Mouse (Mus musculus): ENCODE results near the gene Ndst2.

Ndst2 gene

GRCm38 (mm10) chr14:20733952-20734774 lies at the start of gene Ndst2:
Ndst2 (minus strand) TSS chr14:20734562.
- DNase-seq (ENCODE audit: low spot score in 2 of 2) = peak; percentile 91

DNA sequence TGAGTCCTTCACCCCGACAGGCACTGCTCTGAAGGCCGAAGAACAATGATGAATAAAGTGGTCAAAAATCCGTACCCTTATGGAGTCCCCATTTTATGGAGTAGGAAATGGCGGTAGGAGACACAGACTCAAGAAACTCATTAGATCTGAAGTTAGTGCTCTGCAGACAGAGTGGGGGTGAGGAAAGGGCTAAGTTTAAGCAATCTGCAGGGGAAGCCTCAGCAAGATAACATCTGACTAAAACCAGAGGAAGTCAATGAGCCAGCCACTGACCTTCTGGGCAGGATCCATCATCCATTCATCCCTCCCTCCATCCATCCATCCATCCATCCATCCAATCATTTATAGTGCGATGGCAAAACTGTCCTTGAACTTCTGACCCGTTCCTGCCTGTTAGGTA lies 49.2 kb upstream of the Ndst2 start:
- no peak for DNase-seq (ENCODE audit: low spot score in 2 of 2)

- DNase-seq (ENCODE audit: low spot score in 2 of 2) = no peak
Observed at GRCm38 (mm10) chr14:20782860-20783259, 48.5 kb upstream of the Ndst2 start.

- DNase-seq (ENCODE audit: low spot score in 2 of 2) = no peak
Observed at GRCm38 (mm10) chr14:20780217-20780616, 45.9 kb upstream of the Ndst2 start.

GRCm38 (mm10) chr14:20778496-20778895 lies 44.1 kb upstream of the Ndst2 start:
- DNase-seq (ENCODE audit: low spot score in 2 of 2) = no peak

- DNase-seq (ENCODE audit: low spot score in 2 of 2) = no peak
Observed at GRCm38 (mm10) chr14:20775661-20776060, 41.3 kb upstream of the Ndst2 start.

- no peak for DNase-seq (ENCODE audit: low spot score in 2 of 2)
Observed at GRCm38 (mm10) chr14:20773410-20773809, 39.0 kb upstream of the Ndst2 start.

- no peak for DNase-seq (ENCODE audit: low spot score in 2 of 2)
Observed at GRCm38 (mm10) chr14:20772808-20773207, 38.4 kb upstream of the Ndst2 start.

- DNase-seq (ENCODE audit: low spot score in 2 of 2) = no peak
Observed at GRCm38 (mm10) chr14:20771941-20772340, 37.6 kb upstream of the Ndst2 start.

DNA sequence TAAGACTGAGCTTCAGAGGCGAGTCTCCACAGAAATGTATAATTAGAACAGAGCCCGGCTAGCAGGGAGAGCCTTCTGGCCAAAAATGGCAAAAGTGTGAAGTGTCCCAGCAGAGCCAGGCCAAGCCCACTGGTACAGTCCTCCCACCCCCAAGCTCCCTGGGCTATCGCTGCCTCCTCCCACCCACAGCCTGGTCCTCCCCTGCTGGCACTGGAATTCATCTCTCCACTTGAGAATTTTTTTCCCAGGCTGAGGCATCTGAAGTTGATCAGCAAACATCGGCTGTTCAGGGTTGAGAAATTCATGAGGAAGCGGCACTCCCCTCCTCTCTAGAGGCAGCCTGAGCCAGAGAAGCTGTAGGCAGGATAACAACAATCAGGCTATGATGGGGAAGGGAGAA lies 34.2 kb upstream of the Ndst2 start:
- no peak for DNase-seq (ENCODE audit: low spot score in 2 of 2)

DNA sequence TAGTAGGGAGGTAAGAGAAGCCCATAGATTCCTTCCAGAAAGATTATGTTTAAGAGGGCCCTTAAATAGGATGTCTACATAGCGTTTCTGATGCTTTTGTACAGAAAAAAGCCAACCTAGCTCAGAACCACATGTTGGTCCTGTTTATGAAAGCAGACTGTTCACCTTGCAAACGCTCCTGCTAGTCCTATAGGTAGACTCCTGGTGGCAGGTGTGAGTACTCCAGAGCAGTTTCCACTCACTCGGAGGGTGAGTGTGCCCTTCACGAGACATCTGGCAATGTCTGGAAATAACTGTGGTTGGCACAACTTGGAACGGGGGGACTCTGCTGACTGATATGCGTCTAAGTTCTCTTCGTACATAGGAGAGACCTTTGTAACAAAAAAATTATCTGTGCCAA lies 33.6 kb upstream of the Ndst2 start:
- no peak for DNase-seq (ENCODE audit: low spot score in 2 of 2)

GRCm38 (mm10) chr14:20765642-20766258 lies 31.4 kb upstream of the Ndst2 start:
- peak; percentile 62 to 69 for DNase-seq (ENCODE audit: low spot score in 2 of 2)

- no peak for DNase-seq (ENCODE audit: low spot score in 2 of 2)
Observed at GRCm38 (mm10) chr14:20764942-20765341, 30.6 kb upstream of the Ndst2 start.

DNA sequence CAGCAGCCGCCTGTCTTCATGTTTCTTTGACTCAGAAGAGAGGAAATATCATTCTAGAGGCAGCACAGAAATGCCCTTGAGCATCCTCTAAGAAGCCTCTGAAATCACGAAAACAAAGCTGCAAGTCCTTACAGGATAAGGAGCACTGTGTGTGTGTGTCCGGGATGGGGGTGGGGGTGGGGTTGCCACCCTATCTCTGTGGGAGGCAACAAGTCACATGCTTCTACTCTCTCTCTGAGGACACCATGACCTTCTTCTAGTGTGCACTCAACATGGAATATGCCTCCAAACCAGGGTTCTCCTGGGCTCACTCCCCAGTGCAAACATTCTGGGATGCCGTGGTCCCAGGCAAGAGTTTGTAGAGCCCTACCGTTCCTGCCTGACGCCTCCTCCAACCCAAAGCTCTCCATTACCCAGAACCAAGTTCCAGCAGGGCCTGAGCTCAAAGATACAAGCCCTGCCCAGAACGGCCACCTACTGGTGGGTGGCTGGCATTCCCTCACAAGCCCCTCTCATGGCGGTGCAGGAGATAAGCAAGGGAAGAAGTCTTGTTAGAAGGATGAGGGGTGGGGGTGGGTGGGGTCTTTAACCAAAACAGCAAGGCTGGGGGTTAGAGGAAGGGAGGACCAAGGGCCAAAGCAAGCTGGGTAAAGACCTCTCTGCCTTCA lies 24.5 kb upstream of the Ndst2 start:
- no peak for DNase-seq (ENCODE audit: low spot score in 2 of 2)

DNA sequence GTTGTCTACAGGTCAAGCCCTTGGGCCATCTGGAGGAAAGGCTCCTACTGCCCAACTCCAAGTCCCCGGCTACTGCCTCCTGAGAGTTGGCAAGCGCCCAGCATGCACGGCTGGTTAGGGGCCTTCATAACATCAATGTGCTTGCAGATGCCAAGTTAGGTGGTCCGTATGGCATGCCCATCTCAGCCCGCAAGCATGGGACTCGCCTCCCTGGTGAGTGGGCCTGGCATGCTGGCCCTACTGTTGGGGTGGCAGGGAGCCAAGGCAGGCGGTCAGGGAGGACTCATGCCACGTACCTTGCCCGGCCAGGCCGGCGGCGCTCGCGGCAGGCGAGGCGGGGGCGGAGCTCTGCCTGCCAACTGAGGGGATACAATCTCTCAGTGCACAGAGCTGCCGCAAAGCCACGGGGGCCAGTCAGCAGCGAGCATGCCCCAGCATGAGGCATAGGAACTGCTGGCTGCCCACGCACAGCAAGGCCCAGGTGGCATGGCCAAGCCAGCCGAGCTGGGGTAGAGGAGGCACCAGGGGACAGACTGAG lies 23.1 kb upstream of the Ndst2 start:
- DNase-seq (ENCODE audit: low spot score in 2 of 2) = no peak

DNA sequence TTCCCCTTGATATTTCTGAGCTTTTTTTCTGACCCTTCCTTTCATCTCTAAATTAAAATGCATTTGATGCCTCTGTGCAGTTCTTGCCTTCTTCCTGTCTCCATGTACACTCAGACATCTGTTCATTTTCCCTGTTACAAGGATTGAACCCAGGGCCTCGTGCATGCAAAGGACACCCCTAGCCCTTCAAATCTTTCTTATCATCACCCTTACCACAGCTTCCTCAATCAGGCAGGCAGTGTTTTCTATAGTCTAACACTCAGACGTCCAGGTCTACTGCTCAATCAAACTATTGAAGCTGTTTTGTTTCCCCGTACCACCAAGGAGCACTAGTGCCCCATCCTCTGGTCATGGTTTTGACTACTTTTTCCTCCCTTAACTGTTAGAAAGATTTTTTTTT lies 19.4 kb upstream of the Ndst2 start:
- no peak for DNase-seq (ENCODE audit: low spot score in 2 of 2)

- DNase-seq (ENCODE audit: low spot score in 2 of 2) = no peak
Observed at GRCm38 (mm10) chr14:20750503-20750902, 16.1 kb upstream of the Ndst2 start.

- DNase-seq (ENCODE audit: low spot score in 2 of 2) = no peak
Observed at GRCm38 (mm10) chr14:20749494-20750051, 15.2 kb upstream of the Ndst2 start.

- no peak for DNase-seq (ENCODE audit: low spot score in 2 of 2)
Observed at GRCm38 (mm10) chr14:20748388-20748787, 14.0 kb upstream of the Ndst2 start.

GRCm38 (mm10) chr14:20746935-20747334 lies 12.6 kb upstream of the Ndst2 start:
- no peak for DNase-seq (ENCODE audit: low spot score in 2 of 2)

- DNase-seq (ENCODE audit: low spot score in 2 of 2) = no peak
Observed at GRCm38 (mm10) chr14:20743614-20744013, 9.3 kb upstream of the Ndst2 start.

GRCm38 (mm10) chr14:20741301-20741700 lies 6.9 kb upstream of the Ndst2 start:
- DNase-seq (ENCODE audit: low spot score in 2 of 2) = no peak

All from spleen, postnatal 36 days (tissue).